Mouse (Mus musculus): ENCODE measurements around the gene Cadm2. TPM values are rescaled to one million over a fixed set of nuclear protein-coding genes. Genes with fewer than 3 reads are reported as not detected.

The Cadm2 gene
- total RNA-seq, 1 experiment from 2014 or later: 1.2 TPM

- no peak for DNase-seq
Observed at GRCm38 (mm10) chr16:67482542-67482941, 138.2 kb downstream of the Cadm2 start.

GRCm38 (mm10) chr16:67467041-67467440, 153.7 kb downstream of the Cadm2 start:
- no peak for DNase-seq

GRCm38 (mm10) chr16:67436301-67436700, 184.4 kb downstream of the Cadm2 start:
- no peak for DNase-seq

- DNase-seq: no peak
Observed at GRCm38 (mm10) chr16:67425371-67425770, 195.3 kb downstream of the Cadm2 start.

- no peak for DNase-seq
Observed at GRCm38 (mm10) chr16:67410926-67411325, 209.8 kb downstream of the Cadm2 start.

- DNase-seq: no peak
Observed at GRCm38 (mm10) chr16:67410482-67410881, 210.2 kb downstream of the Cadm2 start.

DNA sequence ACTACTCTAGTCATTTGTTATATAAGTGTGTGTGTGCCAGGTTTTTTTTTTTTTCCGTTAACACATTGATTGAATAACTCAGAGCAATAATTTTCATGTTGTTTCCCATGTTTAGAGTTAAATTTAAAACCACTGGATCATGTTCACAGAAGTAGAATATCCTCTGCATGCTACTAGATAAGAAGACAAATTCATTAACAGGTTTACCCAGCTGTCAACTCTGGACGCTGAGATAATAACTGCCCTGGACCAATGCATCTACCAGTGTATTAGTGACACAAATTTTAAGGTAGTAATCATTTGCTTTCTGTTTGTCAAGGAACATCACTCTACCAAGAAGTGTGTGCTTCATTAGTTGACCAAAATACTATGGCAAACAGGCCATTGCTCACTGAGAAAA, 253.0 kb downstream of the Cadm2 start:
- no peak for DNase-seq

- DNase-seq: no peak
Observed at GRCm38 (mm10) chr16:67348011-67348410, 272.7 kb downstream of the Cadm2 start.

- no peak for DNase-seq
Observed at GRCm38 (mm10) chr16:67347561-67347960, 273.1 kb downstream of the Cadm2 start.

DNA sequence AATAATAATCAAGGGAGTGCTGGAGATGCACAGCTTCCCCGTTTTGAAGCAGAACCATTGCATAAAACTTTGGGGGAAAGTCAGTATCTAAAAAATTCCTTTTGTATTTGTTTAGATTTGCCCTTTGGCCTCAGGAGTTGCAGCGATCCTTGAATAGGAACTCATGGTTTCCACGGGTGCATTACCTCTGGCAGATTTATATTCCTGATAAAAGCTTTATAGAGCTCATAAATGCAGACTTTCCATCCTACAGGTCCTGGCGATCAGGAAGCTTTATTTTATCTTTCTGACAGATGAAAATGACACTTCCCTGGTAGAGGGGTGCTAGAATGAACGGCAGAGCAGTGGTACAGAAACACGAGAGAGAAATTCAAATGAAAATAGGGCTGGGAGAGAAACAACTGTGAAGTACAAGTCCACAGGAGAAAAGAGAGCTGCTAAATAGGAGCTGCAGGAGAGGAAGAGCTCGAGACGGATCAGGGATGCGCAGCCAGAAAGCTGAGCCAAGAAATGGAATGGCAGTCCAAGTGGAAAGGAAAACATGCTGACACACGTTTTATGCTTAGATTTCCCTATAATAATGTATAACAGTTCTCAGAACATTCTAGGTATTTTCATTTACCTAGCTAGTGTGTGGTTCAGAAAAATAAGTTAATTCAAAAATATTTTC, 274.0 kb downstream of the Cadm2 start:
- DNase-seq: no peak

GRCm38 (mm10) chr16:67344194-67344593, 276.5 kb downstream of the Cadm2 start:
- DNase-seq: no peak

DNA sequence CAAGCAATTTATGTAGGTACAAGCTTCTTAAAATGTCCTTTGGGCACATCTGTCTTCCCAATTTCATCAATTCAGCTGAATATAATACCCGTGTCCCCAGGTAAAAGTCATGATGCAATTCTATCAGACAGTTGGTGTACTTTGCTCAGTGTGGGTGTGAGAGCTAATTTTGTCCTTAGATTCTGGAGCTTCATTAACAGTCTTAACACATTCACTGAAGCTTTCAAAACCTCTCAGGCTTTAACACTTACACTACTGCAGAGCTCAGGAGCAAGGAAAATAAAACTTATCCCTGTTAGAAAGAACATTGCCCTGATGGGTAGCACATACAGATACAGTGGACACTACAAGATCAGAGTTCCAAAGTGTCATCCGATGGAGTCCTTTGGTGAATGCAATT, 309.7 kb downstream of the Cadm2 start:
- DNase-seq: no peak

- no peak for DNase-seq
Observed at GRCm38 (mm10) chr16:67284664-67285063, 336.0 kb downstream of the Cadm2 start.

- no peak for DNase-seq
Observed at GRCm38 (mm10) chr16:67243598-67243997, 377.1 kb downstream of the Cadm2 start.

DNA sequence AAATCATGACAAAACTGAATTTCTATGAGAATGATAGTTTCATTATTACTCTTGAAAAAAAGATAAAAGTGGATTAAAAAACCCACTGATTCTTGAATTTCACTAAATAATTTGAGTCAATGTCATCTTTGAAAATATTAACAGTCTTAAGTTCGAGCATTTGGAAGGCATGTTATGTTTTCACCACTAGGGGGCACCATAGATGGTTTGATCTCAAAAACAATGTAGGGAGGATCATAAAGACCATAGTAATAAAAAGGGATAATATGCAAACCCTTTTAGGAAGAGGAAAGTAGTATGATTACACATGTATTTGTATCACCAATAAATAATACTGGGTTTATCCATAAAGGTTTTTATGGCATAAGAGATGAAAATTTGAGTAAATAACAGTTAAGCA, 385.8 kb downstream of the Cadm2 start:
- DNase-seq: no peak

GRCm38 (mm10) chr16:67226696-67227095, 394.0 kb downstream of the Cadm2 start:
- DNase-seq: no peak

- no peak for DNase-seq
Observed at GRCm38 (mm10) chr16:67203329-67203728, 417.4 kb downstream of the Cadm2 start.

GRCm38 (mm10) chr16:67192852-67193415, 427.8 kb downstream of the Cadm2 start:
- no peak for DNase-seq

DNA sequence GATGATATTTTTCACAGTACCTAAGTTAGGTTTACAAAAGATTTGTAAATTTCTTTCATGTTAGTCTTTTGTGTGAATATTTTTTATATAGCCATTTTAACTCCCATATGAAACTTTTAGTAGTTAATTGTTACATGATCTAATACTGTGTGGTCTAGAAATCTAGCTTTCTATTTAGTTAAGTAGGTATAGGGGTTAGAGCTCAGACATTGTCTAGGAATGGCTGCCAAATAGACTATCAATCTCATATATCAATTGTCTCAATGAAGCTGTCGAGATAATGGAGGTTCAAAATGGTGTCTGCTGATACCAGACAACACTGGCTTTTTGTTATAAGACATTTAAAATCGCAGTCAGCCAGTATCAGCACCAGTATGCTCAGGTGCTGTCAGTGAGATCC, 428.3 kb downstream of the Cadm2 start:
- no peak for DNase-seq

GRCm38 (mm10) chr16:67186322-67186721, 434.4 kb downstream of the Cadm2 start:
- DNase-seq: no peak

DNA sequence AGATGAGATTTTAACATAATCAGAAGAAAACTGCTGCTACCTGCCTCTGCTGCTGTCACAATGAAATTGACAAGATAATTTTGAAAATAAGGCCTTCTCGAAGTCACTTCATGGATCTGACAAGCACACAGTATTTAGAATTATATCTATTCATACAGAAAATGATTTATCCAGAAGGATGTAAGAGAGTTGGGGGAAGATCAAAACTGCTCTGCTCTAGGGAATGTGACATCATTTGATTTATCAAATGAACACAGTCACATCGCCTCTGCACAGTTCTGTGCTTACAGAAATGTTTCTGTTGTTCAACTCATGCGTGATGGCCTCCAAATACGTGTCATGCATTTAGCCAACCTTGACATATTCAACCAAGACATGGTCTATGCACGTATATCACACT, 437.8 kb downstream of the Cadm2 start:
- no peak for DNase-seq

DNA sequence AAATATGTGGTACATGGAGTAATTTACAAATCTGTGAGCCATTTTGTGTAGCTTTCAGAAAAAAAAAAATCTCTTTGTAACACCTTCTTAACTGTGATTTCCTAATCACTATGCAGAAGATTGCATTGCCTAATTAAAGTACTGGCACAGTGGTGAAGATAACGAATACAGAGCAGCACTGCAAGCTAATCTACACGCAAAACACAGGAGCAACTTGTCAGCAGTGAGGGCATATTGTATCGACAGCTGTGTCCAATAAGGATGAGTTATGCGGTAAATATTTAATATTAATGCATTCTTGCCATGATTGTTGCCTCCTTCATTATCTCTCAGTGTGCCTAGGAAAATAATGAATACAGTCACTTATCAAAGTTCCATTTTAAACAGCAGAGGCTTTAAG, 445.3 kb downstream of the Cadm2 start:
- no peak for DNase-seq

DNA sequence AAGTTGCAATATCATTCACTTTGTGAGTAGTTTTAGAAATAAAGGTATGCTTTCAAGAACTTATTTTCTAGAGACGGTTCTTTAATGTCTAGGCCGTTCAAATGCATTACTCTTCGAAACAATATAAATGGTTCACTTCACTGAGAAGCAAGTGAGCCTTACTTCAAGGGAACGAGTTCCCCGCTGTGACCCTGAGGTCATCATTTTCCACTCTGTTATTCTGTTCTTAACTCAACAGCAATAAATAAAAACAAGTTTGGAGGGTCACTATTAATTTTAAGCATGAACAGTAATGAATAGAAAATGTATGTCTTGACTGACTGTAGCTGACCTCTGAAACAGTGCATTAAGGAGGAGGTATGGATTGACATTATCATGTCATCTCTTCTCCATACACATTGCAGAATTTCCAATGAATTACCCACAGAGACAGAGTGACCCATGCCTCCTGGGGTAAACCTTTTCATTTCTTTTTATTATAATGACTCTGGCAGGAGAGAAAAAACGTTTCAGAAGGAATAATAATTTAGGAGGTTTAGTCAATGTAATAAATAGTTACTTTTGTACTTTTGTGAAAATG, 458.4 kb downstream of the Cadm2 start:
- no peak for DNase-seq

GRCm38 (mm10) chr16:67124811-67125210, 495.9 kb downstream of the Cadm2 start:
- no peak for DNase-seq
